20 mouse cellular contexts compared by ENCODE assay signal in the genomic region with DNA sequence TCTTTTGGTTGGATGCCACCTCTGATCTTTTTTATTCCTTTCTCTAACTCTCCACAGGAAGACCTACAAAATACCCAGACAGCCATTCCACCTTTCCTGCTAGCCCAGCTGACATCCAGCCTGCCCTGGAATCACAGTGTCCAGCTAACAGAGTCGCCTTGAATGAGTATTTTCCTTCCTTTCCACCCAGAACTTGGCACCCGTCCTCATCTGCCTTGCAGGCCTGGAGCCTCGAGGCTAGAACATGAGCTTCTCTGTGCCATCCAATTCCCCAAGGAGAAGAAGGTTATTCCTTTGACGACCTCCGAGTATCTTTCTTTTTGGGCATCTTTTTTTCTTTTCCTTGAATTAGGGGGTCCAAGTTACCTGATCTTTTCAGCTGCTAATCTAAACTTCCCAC.
DNase-seq lines count a peak whose midpoint lies in the region; ATAC-seq and TF ChIP-seq lines count a peak whose summit lies in the region.
"Had no signal": no experiment of that assay in that cellular context is flagged by ENCODE, and none has a peak within 500 bp of the region (broad histone marks: within the 10 kb centered on the region; RNA-seq: fewer than 3 reads in every experiment).

No protein-coding gene starts in this region.

- H3K36me3 ChIP-seq in forebrain, embryonic 16.5 days (ENCODE audit: control insufficient read depth, insufficient read depth), result no peaks in the 10 kb centered on the region
- H3K36me3 ChIP-seq in forebrain, postnatal 0 days (ENCODE audit: insufficient read depth), result no peaks in the 10 kb centered on the region
- peaks cover 4% of the 10 kb centered on the region for H3K36me3 ChIP-seq in midbrain, embryonic 13.5 days
- H3K36me3 ChIP-seq in midbrain, embryonic 11.5 days (ENCODE audit: control insufficient read depth, insufficient read depth, low read length), result no peaks in the 10 kb centered on the region
- H3K36me3 ChIP-seq in midbrain, embryonic 15.5 days (replicated peaks), result no peaks in the 10 kb centered on the region
- H3K36me3 ChIP-seq in embryonic facial prominence, embryonic 10.5 days (replicated peaks), result peaks cover 5% of the 10 kb centered on the region
- H3K36me3 ChIP-seq: embryonic facial prominence, embryonic 12.5 days; heart, embryonic 15.5 days; liver, embryonic 13.5 days had no signal

- H3K4me2 ChIP-seq in forebrain, embryonic 16.5 days (ENCODE audit: low read length), result peak overlapping the region; percentile 11
- H3K4me2 ChIP-seq in forebrain, postnatal 0 days (ENCODE audit: low read depth), result no peak overlapping the region
- H3K4me2 ChIP-seq in midbrain, embryonic 13.5 days (replicated peaks), result peak overlapping the region; percentile 21
- H3K4me2 ChIP-seq in midbrain, embryonic 11.5 days, result no peak overlapping the region
- H3K4me2 ChIP-seq in midbrain, embryonic 15.5 days, result peak overlapping the region; percentile 31
- H3K4me2 ChIP-seq: embryonic facial prominence, embryonic 12.5 days; heart, embryonic 15.5 days; limb, embryonic 13.5 days; liver, embryonic 13.5 days; lung, embryonic 14.5 days had no signal

- no peak for DNase-seq in forebrain, postnatal 0 days
- DNase-seq in midbrain, embryonic 11.5 days (ENCODE audit: low spot score, missing footprints), result no peak
- DNase-seq in embryonic facial prominence, embryonic 10.5 days (ENCODE audit: low spot score), result no peak
- DNase-seq in right cerebral cortex, postnatal 14 days, result no peak
- DNase-seq: B cell, adult 2 months; cerebellum, adult 11-12 months; gastrocnemius, postnatal 14 days; heart, postnatal 4 days; liver, embryonic 13.5 days; lung, embryonic 14.5 days; lung, postnatal 36 days had no signal

- no peak for TF ChIP-seq CTCF in forebrain, postnatal 0 days (IDR thresholded peaks at IDR 0.05; ENCODE audit: low read depth)

- WGBS in forebrain, embryonic 16.5 days, result 65% methylated on average over 5 of the region's 5 CpGs
- 72% methylated on average over 5 of the region's 5 CpGs for WGBS in forebrain, postnatal 0 days
- 75% methylated on average over 5 of the region's 5 CpGs for WGBS in midbrain, embryonic 13.5 days
- 75% methylated on average over 5 of the region's 5 CpGs for WGBS in midbrain, embryonic 11.5 days
- 68% methylated on average over 5 of the region's 5 CpGs for WGBS in midbrain, embryonic 15.5 days
- WGBS in embryonic facial prominence, embryonic 10.5 days, result 55% methylated on average over 5 of the region's 5 CpGs

- H3K27me3 ChIP-seq in forebrain, embryonic 16.5 days (replicated peaks; ENCODE audit: control insufficient read depth, insufficient read depth, low read length), result no peaks in the 10 kb centered on the region
- no peaks in the 10 kb centered on the region for H3K27me3 ChIP-seq in forebrain, postnatal 0 days (ENCODE audit: insufficient read depth, low read length)
- no peaks in the 10 kb centered on the region for H3K27me3 ChIP-seq in midbrain, embryonic 13.5 days
- H3K27me3 ChIP-seq in midbrain, embryonic 11.5 days (ENCODE audit: control insufficient read depth, insufficient read depth, low read length), result no peaks in the 10 kb centered on the region
- no peaks in the 10 kb centered on the region for H3K27me3 ChIP-seq in midbrain, embryonic 15.5 days (replicated peaks)
- 0 out of 2 replicates have a peak, but pooled peaks cover 4% of the 10 kb centered on the region for H3K27me3 ChIP-seq in embryonic facial prominence, embryonic 10.5 days (replicated peaks; ENCODE audit: low read depth, poor library complexity, severe bottlenecking)
- H3K27me3 ChIP-seq: embryonic facial prominence, embryonic 12.5 days had no signal

- H3K9me3 ChIP-seq in forebrain, embryonic 16.5 days (ENCODE audit: control insufficient read depth, low read length), result no peaks in the 10 kb centered on the region
- H3K9me3 ChIP-seq in forebrain, postnatal 0 days (ENCODE audit: low read length), result no peaks in the 10 kb centered on the region
- no peaks in the 10 kb centered on the region for H3K9me3 ChIP-seq in midbrain, embryonic 13.5 days
- H3K9me3 ChIP-seq in midbrain, embryonic 11.5 days (ENCODE audit: control insufficient read depth, low read length), result no peaks in the 10 kb centered on the region
- H3K9me3 ChIP-seq in midbrain, embryonic 15.5 days, result no peaks in the 10 kb centered on the region
- H3K9me3 ChIP-seq in embryonic facial prominence, embryonic 10.5 days, result no peaks in the 10 kb centered on the region
- H3K9me3 ChIP-seq: embryonic facial prominence, embryonic 12.5 days; heart, embryonic 15.5 days; limb, embryonic 13.5 days; liver, embryonic 13.5 days had no signal

- no peak overlapping the region for H3K9ac ChIP-seq in forebrain, embryonic 16.5 days (replicated peaks; ENCODE audit: low read depth, low read length)
- H3K9ac ChIP-seq in forebrain, postnatal 0 days, result no peak overlapping the region
- H3K9ac ChIP-seq in midbrain, embryonic 13.5 days (replicated peaks), result no peak overlapping the region
- no peak overlapping the region for H3K9ac ChIP-seq in midbrain, embryonic 11.5 days (ENCODE audit: low read length)
- H3K9ac ChIP-seq in midbrain, embryonic 15.5 days, result no peak overlapping the region
- H3K9ac ChIP-seq: embryonic facial prominence, embryonic 12.5 days; heart, embryonic 15.5 days; limb, embryonic 13.5 days; liver, embryonic 13.5 days; lung, embryonic 14.5 days had no signal

- no peak overlapping the region for H3K27ac ChIP-seq in forebrain, embryonic 16.5 days (ENCODE audit: low read length)
- H3K27ac ChIP-seq in forebrain, postnatal 0 days (ENCODE audit: low read depth, low read length), result no peak overlapping the region
- 0 out of 2 replicates have a peak overlapping the region, but pooled peaks have one; percentile 2 for H3K27ac ChIP-seq in midbrain, embryonic 13.5 days
- no peak overlapping the region for H3K27ac ChIP-seq in midbrain, embryonic 11.5 days (ENCODE audit: low read depth, low read length)
- H3K27ac ChIP-seq in midbrain, embryonic 15.5 days, result no peak overlapping the region
- H3K27ac ChIP-seq in embryonic facial prominence, embryonic 10.5 days (replicated peaks), result no peak overlapping the region
- H3K27ac ChIP-seq: embryonic facial prominence, embryonic 12.5 days; heart, embryonic 15.5 days; kidney, postnatal 0 days; limb, embryonic 13.5 days; liver, embryonic 13.5 days had no signal

- no peak overlapping the region for H3K4me3 ChIP-seq in forebrain, embryonic 16.5 days (replicated peaks; ENCODE audit: low read length)
- H3K4me3 ChIP-seq in forebrain, postnatal 0 days (ENCODE audit: low read depth, low read length), result no peak overlapping the region
- H3K4me3 ChIP-seq in midbrain, embryonic 13.5 days (replicated peaks), result peak overlapping the region; percentile 45
- H3K4me3 ChIP-seq in midbrain, embryonic 11.5 days (ENCODE audit: low read depth, low read length), result no peak overlapping the region
- H3K4me3 ChIP-seq in midbrain, embryonic 15.5 days, result peak overlapping the region; percentile 3; the same call in 1 of the 2 replicates
- no peak overlapping the region for H3K4me3 ChIP-seq in embryonic facial prominence, embryonic 10.5 days
- H3K4me3 ChIP-seq: embryonic facial prominence, embryonic 12.5 days; erythroblast, embryonic 14.5 days; heart, embryonic 15.5 days; limb, embryonic 13.5 days; liver, embryonic 13.5 days had no signal

- peaks cover 21% of the 10 kb centered on the region for H3K4me1 ChIP-seq in forebrain, embryonic 16.5 days (replicated peaks; ENCODE audit: control insufficient read depth, insufficient read depth, low read length)
- no peaks in the 10 kb centered on the region for H3K4me1 ChIP-seq in forebrain, postnatal 0 days (ENCODE audit: insufficient read depth)
- H3K4me1 ChIP-seq in midbrain, embryonic 13.5 days (replicated peaks), result peaks cover 42% of the 10 kb centered on the region
- H3K4me1 ChIP-seq in midbrain, embryonic 11.5 days (ENCODE audit: control insufficient read depth, insufficient read depth, low read length), result peaks cover 23% of the 10 kb centered on the region
- peaks cover 36% of the 10 kb centered on the region for H3K4me1 ChIP-seq in midbrain, embryonic 15.5 days
- H3K4me1 ChIP-seq in embryonic facial prominence, embryonic 10.5 days, result peaks cover 55% of the 10 kb centered on the region
- H3K4me1 ChIP-seq: liver, embryonic 13.5 days had no signal

- ATAC-seq in forebrain, embryonic 16.5 days, result no peak
- ATAC-seq in forebrain, postnatal 0 days, result no peak
- ATAC-seq in midbrain, embryonic 13.5 days, result no peak
- ATAC-seq in midbrain, embryonic 11.5 days (ENCODE audit: low FRiP score), result no peak
- no peak for ATAC-seq in midbrain, embryonic 15.5 days (replicated peaks)
- ATAC-seq: intestine, postnatal 0 days had no signal

Comparison
In these comparisons a context has a peak if more than half of its experiments do, and no peak if none do; other contexts are left out.
1. H3K4me2 ChIP-seq: peak in forebrain, embryonic 16.5 days (single experiment), midbrain, embryonic 13.5 days (single experiment) and midbrain, embryonic 15.5 days (single experiment); none in forebrain, postnatal 0 days (single experiment) and midbrain, embryonic 11.5 days (single experiment).
2. H3K4me3 ChIP-seq: peak in midbrain, embryonic 13.5 days (single experiment) and midbrain, embryonic 15.5 days (single experiment); none in forebrain, embryonic 16.5 days (single experiment), forebrain, postnatal 0 days (single experiment), midbrain, embryonic 11.5 days (single experiment) and embryonic facial prominence, embryonic 10.5 days (single experiment).